Mouse (Mus musculus) midbrain, embryonic 13.5 days (tissue): ENCODE measurements around the gene Ttc32. TPM values are rescaled to one million over a fixed set of nuclear protein-coding genes. Genes with fewer than 3 reads are reported as not detected.
"Not testable (repeated sequence)": the region's sequence is repeated elsewhere in the genome, so short reads cannot be mapped to it uniquely, and the experiment has no call there.

Experiments
- ATAC-seq: fragments of 200-750 bp; cut with Nextera tagmentation; 2 replicates; pipeline ENCODE4 v1.8.0; 2017; ENCODE audit warnings: mild to moderate bottlenecking, moderate TSS enrichment, moderate library complexity
- H3K27ac ChIP-seq: fragments of 300-500 bp; sonication (generic); 2 replicates; pipeline ENCODE4 v1.5.1; 2015; ENCODE audit warnings: inconsistent platforms, mild to moderate bottlenecking, moderate library complexity
- H3K27me3 ChIP-seq: fragments of 300-500 bp; sonication (generic); 2 replicates; pipeline ENCODE4 v1.6.1; 2015; ENCODE audit warnings: mild to moderate bottlenecking, inconsistent platforms
- H3K36me3 ChIP-seq: fragments of 300-500 bp; sonication (generic); 2 replicates; pipeline ENCODE4 v1.6.1; 2015; ENCODE audit warnings: mild to moderate bottlenecking, inconsistent platforms
- H3K4me1 ChIP-seq: fragments of 300-500 bp; sonication (generic); replicated peaks from 2 replicates; pipeline ENCODE4 v1.6.1; 2015; ENCODE audit warnings: inconsistent platforms
- H3K4me2 ChIP-seq: fragments of 300-500 bp; sonication (generic); replicated peaks from 2 replicates; pipeline ENCODE4 v1.6.1; 2015; ENCODE audit warnings: moderate library complexity, mild to moderate bottlenecking, inconsistent platforms
- H3K4me3 ChIP-seq: fragments of 300-500 bp; sonication (generic); replicated peaks from 2 replicates; pipeline ENCODE4 v1.5.1; 2015; ENCODE audit warnings: mild to moderate bottlenecking, inconsistent platforms
- H3K9ac ChIP-seq: fragments of 300-500 bp; sonication (generic); replicated peaks from 2 replicates; pipeline ENCODE4 v1.6.1; 2015; ENCODE audit warnings: mild to moderate bottlenecking, inconsistent platforms
- H3K9me3 ChIP-seq: fragments of 300-500 bp; sonication (generic); 2 replicates; pipeline ENCODE4 v1.6.1; 2016; ENCODE audit warnings: mild to moderate bottlenecking, inconsistent platforms
- WGBS: fragments of 180-500 bp; shearing (Covaris S2); methylation state at CpG from one replicate; pipeline ENCODE4 v1.1.7; 2015; 5-methylcytosine and 5-hydroxymethylcytosine counted together
- polyA plus RNA-seq: library from polyadenylated mRNA; unstranded; fragments of >200 nt; fragmentation: Nextera tagmentation; extraction: Ambion mirVana; gene quantifications from 2 replicates; pipeline ENCODE4 v1.2.1, GENCODE M21; 2015

Gene Ttc32
- polyA plus RNA-seq, 1 experiment from 2014 or later = 16.8 TPM

DNA sequence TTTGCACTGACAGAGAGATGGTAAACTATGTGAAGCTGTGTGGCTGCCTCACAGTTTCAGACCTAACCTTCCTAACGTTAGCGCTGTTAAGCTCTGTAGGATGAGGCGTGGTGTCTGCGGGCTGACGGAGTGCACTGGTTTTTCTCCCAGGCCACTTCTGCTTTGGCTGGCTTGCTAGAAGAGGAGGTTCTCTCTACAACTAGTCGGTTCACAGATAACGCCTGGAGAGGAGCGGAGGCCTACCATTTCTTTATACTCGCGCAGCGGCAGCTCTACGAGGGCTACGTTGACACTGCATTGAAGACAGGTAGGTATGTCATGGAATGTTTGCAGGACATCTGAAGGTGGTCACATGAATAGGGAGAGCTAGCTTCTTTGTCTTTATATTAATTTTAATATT is 5.1 kb upstream of the Ttc32 start:
- Histone ChIP-seq H3K4me1 (no peaks in the 10 kb centered on the region), H3K9me3 (no peaks in the 10 kb centered on the region), H3K27ac (no peak overlapping the region), H3K9ac (no peak overlapping the region), H3K4me2 (no peak overlapping the region), H3K36me3 (peaks cover 21% of the 10 kb centered on the region), H3K27me3 (no peaks in the 10 kb centered on the region), H3K4me3 (no peak overlapping the region)
- no peak for ATAC-seq
- 88% methylated on average over 13 of the region's 13 CpGs for WGBS

DNA sequence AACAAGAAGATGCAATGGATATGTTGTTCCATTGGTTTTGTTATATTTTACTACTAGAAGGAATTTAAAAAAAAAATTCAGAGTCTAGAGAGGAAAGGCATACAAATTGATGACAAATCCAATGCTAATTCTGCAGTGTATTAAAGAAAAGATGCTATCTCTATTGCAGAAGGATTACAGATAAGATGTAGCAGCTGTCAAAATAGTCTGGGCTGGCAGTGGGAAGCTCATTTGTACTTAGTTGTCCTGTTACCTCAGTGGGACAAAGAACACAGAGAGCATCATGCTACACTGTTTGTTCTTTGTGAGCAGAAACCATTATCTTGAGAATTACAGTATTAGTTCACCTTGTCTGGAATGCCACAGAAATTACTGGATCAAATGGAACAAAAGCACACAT is 3.0 kb upstream of the Ttc32 start:
- no peak overlapping the region for H3K4me3 ChIP-seq
- peaks cover 17% of the 10 kb centered on the region for H3K36me3 ChIP-seq
- H3K4me2 ChIP-seq = no peak overlapping the region
- peaks cover 6% of the 10 kb centered on the region; the same call in 1 of the 2 replicates for H3K4me1 ChIP-seq
- no peak overlapping the region for H3K27ac ChIP-seq
- no peaks in the 10 kb centered on the region for H3K27me3 ChIP-seq
- H3K9me3 ChIP-seq = no peaks in the 10 kb centered on the region
- no peak for ATAC-seq
- no peak overlapping the region for H3K9ac ChIP-seq

DNA sequence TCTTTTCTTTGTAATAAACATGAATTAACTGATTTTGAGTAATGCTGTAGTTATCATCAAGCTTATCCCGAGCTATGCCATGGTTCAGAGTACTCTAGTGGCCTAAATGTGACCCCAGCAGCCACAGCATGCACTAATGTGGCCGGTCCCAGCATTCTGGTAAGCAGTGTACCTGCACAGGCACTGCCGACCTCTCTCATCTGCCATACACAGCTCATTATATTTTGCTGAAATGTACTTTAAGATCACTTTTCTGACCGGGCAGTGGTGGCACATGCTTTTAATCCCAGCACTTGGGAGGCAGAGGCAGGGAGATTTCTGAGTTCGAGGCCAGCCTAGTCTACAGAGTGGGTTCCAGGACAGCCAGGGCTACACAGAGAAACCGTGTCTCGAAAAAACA is 981 bp upstream of the Ttc32 start:
- not testable (repeated sequence) for H3K4me2 ChIP-seq, H3K4me3 ChIP-seq, ATAC-seq, H3K27me3 ChIP-seq, H3K4me1 ChIP-seq, H3K9me3 ChIP-seq, H3K9ac ChIP-seq, H3K27ac ChIP-seq
- 93% methylated on average over 7 of the region's 7 CpGs for WGBS
- H3K36me3 ChIP-seq = peaks cover 17% of the 10 kb centered on the region

DNA sequence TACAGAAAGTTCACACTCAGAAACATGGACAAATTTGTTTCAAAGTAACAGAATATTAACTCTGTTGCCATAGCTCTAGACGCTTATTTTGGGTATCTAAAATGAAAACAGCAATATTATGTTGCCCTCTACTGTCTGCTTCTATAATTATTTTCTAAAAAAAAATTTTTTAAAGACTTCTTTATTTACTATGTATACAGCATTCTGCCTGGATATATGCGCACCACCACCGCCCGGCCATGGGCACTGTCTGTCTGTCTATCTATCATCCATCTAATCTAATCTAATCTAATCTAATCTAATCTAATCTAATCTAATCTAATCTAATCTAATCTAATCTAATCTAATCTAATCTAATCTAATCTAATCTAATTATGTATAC is 300 bp upstream of the Ttc32 start:
- peaks cover 17% of the 10 kb centered on the region for H3K36me3 ChIP-seq
- peak overlapping the region; percentile 64 for H3K4me3 ChIP-seq
- peaks cover 6% of the 10 kb centered on the region; the same call in 1 of the 2 replicates for H3K4me1 ChIP-seq
- H3K9me3 ChIP-seq = no peaks in the 10 kb centered on the region
- no peaks in the 10 kb centered on the region for H3K27me3 ChIP-seq
- H3K27ac ChIP-seq = peak overlapping the region; percentile 99
- H3K4me2 ChIP-seq = peak overlapping the region; percentile 65
- H3K9ac ChIP-seq = peak overlapping the region; percentile 91; the same call in 1 of the 2 replicates
- 58% methylated on average over 4 of the region's 4 CpGs for WGBS
- peak; percentile 69 for ATAC-seq

DNA sequence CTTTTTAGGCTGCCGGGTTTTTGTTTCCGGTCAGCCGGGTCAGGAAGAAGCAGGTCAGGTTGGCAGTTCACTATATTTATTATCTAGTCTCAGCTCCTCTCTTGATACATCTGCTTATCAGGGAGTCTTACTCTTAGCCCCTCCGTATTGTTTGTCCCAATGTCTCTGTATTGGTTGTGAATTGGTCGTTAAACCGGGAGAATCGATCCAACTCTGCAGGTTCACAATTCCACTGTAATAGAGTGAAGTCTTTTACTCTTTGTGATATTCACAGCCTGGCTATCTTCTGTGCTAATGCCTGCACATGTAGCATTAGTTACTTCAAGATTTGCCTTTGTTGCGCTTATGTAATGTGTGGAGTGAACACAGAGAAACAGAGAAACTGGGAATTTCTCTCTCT is 1.4 kb downstream of the Ttc32 start:
- no peaks in the 10 kb centered on the region for H3K9me3 ChIP-seq
- peak overlapping the region; percentile 91 for H3K9ac ChIP-seq
- 76% methylated on average over 8 of the region's 8 CpGs for WGBS
- H3K27me3 ChIP-seq = no peaks in the 10 kb centered on the region
- H3K27ac ChIP-seq = peak overlapping the region; percentile 99; the same call in 1 of the 2 replicates
- no peak for ATAC-seq
- peak overlapping the region; percentile 64 for H3K4me3 ChIP-seq
- H3K4me1 ChIP-seq = peaks cover 6% of the 10 kb centered on the region; the same call in 1 of the 2 replicates
- H3K4me2 ChIP-seq = peak overlapping the region; percentile 65
- peaks cover 13% of the 10 kb centered on the region for H3K36me3 ChIP-seq

DNA sequence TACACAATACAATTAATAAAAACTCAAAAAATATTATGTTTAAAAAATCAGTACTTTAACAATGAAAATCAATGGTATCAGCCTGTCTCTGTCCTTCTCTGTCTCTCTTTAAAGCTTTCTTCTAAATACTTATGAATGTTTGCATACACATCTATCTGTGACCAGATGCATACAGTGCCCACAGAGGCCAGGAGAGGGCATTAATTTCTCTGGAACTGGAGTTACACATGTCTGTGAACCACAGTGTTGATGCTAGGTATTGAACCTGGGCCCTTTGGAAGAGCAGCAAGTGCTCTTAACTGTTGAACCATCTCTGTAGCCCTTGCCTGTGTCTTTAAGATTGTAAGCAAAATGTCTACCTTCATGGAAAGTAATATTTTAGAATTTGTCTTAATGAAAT is 3.3 kb downstream of the Ttc32 start:
- Histone ChIP-seq H3K27me3 (no peaks in the 10 kb centered on the region), H3K9me3 (no peaks in the 10 kb centered on the region), H3K9ac (no peak overlapping the region), H3K36me3 (peaks cover 2% of the 10 kb centered on the region; the same call in 1 of the 2 replicates), H3K4me3 (no peak overlapping the region), H3K4me1 (peaks cover 6% of the 10 kb centered on the region; the same call in 1 of the 2 replicates), H3K4me2 (no peak overlapping the region), H3K27ac (no peak overlapping the region)
- ATAC-seq = no peak

DNA sequence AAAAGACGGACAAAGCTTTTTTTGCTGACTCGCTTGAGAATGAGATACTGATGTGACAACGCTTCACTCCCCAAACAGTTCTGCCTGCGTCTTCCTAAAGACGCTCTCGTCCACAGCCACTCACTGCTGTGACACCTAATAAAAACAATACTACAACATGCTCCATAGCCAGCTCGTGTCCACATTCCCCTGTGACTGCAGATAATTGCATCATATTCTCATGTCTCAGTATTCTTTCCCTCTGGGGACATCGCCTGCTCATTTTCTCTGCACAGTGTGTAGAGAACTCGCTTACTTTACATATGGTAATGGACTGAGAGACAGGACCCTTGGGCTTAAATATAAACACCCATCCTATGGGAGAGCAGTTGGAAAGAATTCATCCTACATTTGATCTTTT is 6.6 kb downstream of the Ttc32 start:
- no peaks in the 10 kb centered on the region for H3K4me1 ChIP-seq
- H3K4me3 ChIP-seq = no peak overlapping the region
- no peak overlapping the region for H3K27ac ChIP-seq
- H3K4me2 ChIP-seq = no peak overlapping the region
- whole genome bisulfite sequencing = 84% methylated on average over 9 of the region's 9 CpGs
- no peaks in the 10 kb centered on the region for H3K36me3 ChIP-seq
- no peaks in the 10 kb centered on the region for H3K9me3 ChIP-seq
- no peak for ATAC-seq
- no peak overlapping the region for H3K9ac ChIP-seq
- H3K27me3 ChIP-seq = no peaks in the 10 kb centered on the region

DNA sequence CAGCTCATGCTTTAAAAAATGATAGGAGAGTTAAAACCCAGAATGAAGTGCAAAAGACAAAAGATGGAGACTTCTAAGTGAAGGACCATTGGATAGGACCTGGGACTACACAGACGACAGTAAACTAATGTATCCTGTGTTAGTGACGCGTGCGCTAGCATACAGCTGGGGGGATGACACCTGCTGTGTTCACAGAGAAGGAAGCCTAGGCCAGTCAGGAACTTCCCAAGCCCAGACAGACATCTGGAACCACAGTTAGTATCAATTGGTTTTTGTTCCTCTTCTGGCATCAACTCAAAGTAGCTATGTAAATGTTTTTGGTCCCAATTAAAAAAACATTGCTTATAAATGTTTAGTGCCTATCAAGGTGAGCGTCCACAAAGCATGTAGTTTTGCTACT is 10.4 kb downstream of the Ttc32 start:
- H3K27ac ChIP-seq = no peak overlapping the region
- H3K9me3 ChIP-seq = no peaks in the 10 kb centered on the region
- no peak overlapping the region for H3K4me2 ChIP-seq
- H3K36me3 ChIP-seq = peaks cover 14% of the 10 kb centered on the region; the same call in 1 of the 2 replicates
- H3K4me1 ChIP-seq = 0 out of 2 replicates have a peak, but pooled peaks cover 4% of the 10 kb centered on the region
- H3K4me3 ChIP-seq = no peak overlapping the region
- ATAC-seq = no peak
- no peak overlapping the region for H3K9ac ChIP-seq
- 87% methylated on average over 5 of the region's 5 CpGs for WGBS
- H3K27me3 ChIP-seq = no peaks in the 10 kb centered on the region

DNA sequence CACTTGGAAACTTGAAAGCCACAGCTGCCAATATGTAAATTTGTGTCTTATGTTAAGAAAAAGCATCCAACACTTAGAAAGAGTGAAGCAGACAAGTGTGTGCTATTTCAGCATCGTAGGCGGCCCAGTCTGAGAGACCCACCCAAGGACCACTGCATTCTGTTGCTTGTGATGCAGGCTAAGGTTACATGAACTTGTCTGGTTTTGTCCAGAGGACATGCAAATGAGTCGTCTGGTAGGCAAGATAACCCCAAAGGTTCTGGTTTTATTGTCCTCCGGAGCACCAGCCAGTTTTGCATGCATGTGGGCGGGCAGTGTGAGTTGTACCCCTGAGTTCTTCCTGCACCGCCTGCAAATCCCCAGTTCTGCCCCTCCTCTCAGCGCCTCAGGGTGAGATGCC is 10.9 kb downstream of the Ttc32 start:
- no peak overlapping the region for H3K4me2 ChIP-seq
- H3K9ac ChIP-seq = no peak overlapping the region
- WGBS = 72% methylated on average over 7 of the region's 7 CpGs
- no peaks in the 10 kb centered on the region for H3K9me3 ChIP-seq
- H3K27me3 ChIP-seq = no peaks in the 10 kb centered on the region
- peaks cover 14% of the 10 kb centered on the region; the same call in 1 of the 2 replicates for H3K36me3 ChIP-seq
- no peak for ATAC-seq
- no peak overlapping the region for H3K27ac ChIP-seq
- 0 out of 2 replicates have a peak, but pooled peaks cover 4% of the 10 kb centered on the region for H3K4me1 ChIP-seq
- H3K4me3 ChIP-seq = no peak overlapping the region

DNA sequence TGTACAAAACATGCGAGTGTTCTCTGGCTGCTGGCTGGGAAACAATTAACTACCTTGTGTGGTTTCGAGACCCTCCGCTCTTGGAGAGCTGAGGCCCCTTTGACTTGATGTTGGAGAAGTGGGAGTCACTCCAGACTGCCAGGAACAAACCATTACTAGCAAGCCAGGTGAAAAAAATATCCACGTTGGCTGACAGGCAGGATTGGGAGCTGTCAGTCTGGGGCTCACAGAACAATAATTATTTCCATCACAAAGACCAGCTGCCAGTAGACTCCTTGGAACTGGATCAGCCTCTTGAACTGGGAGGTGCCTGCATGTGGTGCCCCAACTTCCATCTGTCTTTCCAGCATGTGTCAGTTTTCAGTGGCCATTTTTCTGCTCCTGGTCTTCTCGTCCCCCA is 12.5 kb downstream of the Ttc32 start:
- Histone ChIP-seq H3K36me3 (peaks cover 14% of the 10 kb centered on the region; the same call in 1 of the 2 replicates), H3K4me1 (0 out of 2 replicates have a peak, but pooled peaks cover 4% of the 10 kb centered on the region), H3K4me3 (no peak overlapping the region), H3K27me3 (no peaks in the 10 kb centered on the region), H3K27ac (no peak overlapping the region), H3K9me3 (no peaks in the 10 kb centered on the region), H3K9ac (no peak overlapping the region), H3K4me2 (no peak overlapping the region)
- no peak for ATAC-seq
- WGBS = 72% methylated on average over 5 of the region's 5 CpGs

DNA sequence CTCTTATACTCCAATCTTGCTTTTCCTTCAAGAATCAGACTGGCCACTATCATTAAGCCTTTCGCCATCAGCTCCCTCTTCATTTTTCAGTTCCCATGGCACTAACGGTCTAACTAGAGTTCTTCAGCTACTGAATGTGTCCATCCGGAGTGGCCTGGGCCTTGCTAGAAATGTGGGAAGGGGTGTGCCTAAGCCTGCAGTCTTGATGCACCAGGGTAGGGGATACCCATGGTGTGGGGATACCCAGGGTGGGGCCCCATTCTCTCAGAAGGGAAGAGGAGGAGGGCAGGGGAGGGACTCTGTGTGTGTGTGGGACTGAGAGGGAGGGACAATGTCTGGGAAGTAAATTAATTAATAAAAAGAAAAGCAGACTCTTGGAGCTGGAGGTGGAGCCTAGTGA is 13.0 kb downstream of the Ttc32 start:
- no peaks in the 10 kb centered on the region for H3K9me3 ChIP-seq
- H3K4me2 ChIP-seq = no peak overlapping the region
- WGBS = 89% methylated on average over 3 of the region's 3 CpGs
- peak; percentile 57 for ATAC-seq
- H3K9ac ChIP-seq = no peak overlapping the region
- H3K27me3 ChIP-seq = no peaks in the 10 kb centered on the region
- H3K27ac ChIP-seq = no peak overlapping the region
- no peak overlapping the region for H3K4me3 ChIP-seq
- 0 out of 2 replicates have a peak, but pooled peaks cover 4% of the 10 kb centered on the region for H3K4me1 ChIP-seq
- peaks cover 14% of the 10 kb centered on the region; the same call in 1 of the 2 replicates for H3K36me3 ChIP-seq

DNA sequence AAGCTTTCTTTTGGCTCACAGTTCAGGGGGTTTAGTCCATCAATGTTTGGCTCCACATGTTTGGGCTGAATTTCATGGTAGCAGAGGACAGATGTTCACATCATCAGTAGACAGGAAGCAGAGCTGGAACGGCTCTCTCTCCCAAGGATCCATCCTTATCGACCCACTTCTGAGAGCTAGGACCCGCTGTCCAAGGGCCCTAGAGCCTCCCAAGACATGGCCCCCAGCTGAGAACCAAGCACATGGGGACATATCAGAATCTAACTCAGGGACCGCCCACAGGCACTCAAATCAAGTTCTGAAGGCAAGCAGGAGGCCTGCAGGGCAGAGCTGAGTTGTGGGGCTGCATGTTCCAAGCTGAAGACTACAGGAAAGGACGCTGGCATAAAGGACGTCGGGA is 14.9 kb downstream of the Ttc32 start:
- Histone ChIP-seq H3K4me1 (0 out of 2 replicates have a peak, but pooled peaks cover 4% of the 10 kb centered on the region), H3K4me2 (no peak overlapping the region), H3K27me3 (no peaks in the 10 kb centered on the region), H3K9me3 (no peaks in the 10 kb centered on the region), H3K27ac (no peak overlapping the region), H3K9ac (no peak overlapping the region), H3K4me3 (no peak overlapping the region), H3K36me3 (peaks cover 14% of the 10 kb centered on the region; the same call in 1 of the 2 replicates)
- WGBS = 96% methylated on average over 7 of the region's 7 CpGs
- ATAC-seq = no peak

DNA sequence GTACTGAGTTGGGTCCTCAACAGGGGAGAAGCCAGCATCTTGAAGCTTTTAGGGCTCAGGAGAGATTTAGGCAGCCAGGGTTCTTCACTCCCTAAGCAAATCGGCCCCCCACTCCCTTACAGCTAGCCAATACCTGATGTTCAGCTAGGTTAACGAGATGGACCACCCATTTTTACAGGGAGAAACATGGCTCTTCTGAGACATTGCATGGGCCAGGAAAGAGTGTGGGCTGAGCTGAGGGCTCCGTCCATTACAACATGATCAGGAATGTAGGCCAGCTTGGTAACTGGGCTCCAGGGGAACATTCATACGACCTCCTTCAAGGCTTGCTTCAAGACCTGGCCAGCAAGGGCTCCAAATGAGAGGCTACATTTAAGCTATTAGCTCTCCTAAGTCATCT is 16.9 kb downstream of the Ttc32 start:
- ATAC-seq = no peak
- 87% methylated on average over 4 of the region's 4 CpGs for WGBS
- no peaks in the 10 kb centered on the region for H3K27me3 ChIP-seq
- peaks cover 14% of the 10 kb centered on the region; the same call in 1 of the 2 replicates for H3K36me3 ChIP-seq
- H3K9me3 ChIP-seq = no peaks in the 10 kb centered on the region
- no peak overlapping the region for H3K4me3 ChIP-seq
- no peak overlapping the region for H3K27ac ChIP-seq
- H3K9ac ChIP-seq = no peak overlapping the region
- 0 out of 2 replicates have a peak, but pooled peaks cover 4% of the 10 kb centered on the region for H3K4me1 ChIP-seq
- H3K4me2 ChIP-seq = no peak overlapping the region
